Mouse (Mus musculus): ENCODE measurements around the gene Itpk1.

The Itpk1 gene

GRCm38 (mm10) chr12:102607808-102608517, 96.8 kb downstream of the Itpk1 start:
- in situ Hi-C loops (cut with MboI, MseI), result no loop called here

- in situ Hi-C loops (cut with MboI, MseI), result no loop called here
Measured at GRCm38 (mm10) chr12:102607066-102607465, 97.7 kb downstream of the Itpk1 start.

GRCm38 (mm10) chr12:102605607-102606006, 99.1 kb downstream of the Itpk1 start:
- in situ Hi-C loops (cut with MboI, MseI), result no loop called here

GRCm38 (mm10) chr12:102602255-102603041, 102.3 kb downstream of the Itpk1 start:
- in situ Hi-C loops (cut with MboI, MseI), result no loop called here

- in situ Hi-C loops (cut with MboI, MseI), result no loop called here
Measured at GRCm38 (mm10) chr12:102601847-102602246, 102.9 kb downstream of the Itpk1 start.

GRCm38 (mm10) chr12:102600345-102600744, 104.4 kb downstream of the Itpk1 start:
- in situ Hi-C loops (cut with MboI, MseI), result no loop called here

GRCm38 (mm10) chr12:102599801-102600200, 104.9 kb downstream of the Itpk1 start:
- in situ Hi-C loops (cut with MboI, MseI), result no loop called here

- in situ Hi-C loops (cut with MboI, MseI), result no loop called here
Measured at GRCm38 (mm10) chr12:102598535-102598934, 106.2 kb downstream of the Itpk1 start.

GRCm38 (mm10) chr12:102597466-102597865, 107.3 kb downstream of the Itpk1 start:
- in situ Hi-C loops (cut with MboI, MseI), result no loop called here

- in situ Hi-C loops (cut with MboI, MseI), result no loop called here
Measured at GRCm38 (mm10) chr12:102596410-102596809, 108.3 kb downstream of the Itpk1 start.

GRCm38 (mm10) chr12:102594627-102595026, 110.1 kb downstream of the Itpk1 start:
- in situ Hi-C loops (cut with MboI, MseI), result no loop called here

GRCm38 (mm10) chr12:102593699-102594098, 111.0 kb downstream of the Itpk1 start:
- in situ Hi-C loops (cut with MboI, MseI), result no loop called here

GRCm38 (mm10) chr12:102590711-102591360, 113.9 kb downstream of the Itpk1 start:
- in situ Hi-C loops (cut with MboI, MseI), result no loop called here

GRCm38 (mm10) chr12:102587106-102587505, 117.6 kb downstream of the Itpk1 start:
- in situ Hi-C loops (cut with MboI, MseI), result loop anchor here in 1 of 2 experiments (5.0 kb wide), 1 partner anchor 120 kb away; no protein-coding TSS in a partner anchor

GRCm38 (mm10) chr12:102586286-102586881, 118.3 kb downstream of the Itpk1 start:
- in situ Hi-C loops (cut with MboI, MseI), result loop anchor here in 1 of 2 experiments (5.0 kb wide), 1 partner anchor 121 kb away; no protein-coding TSS in a partner anchor

GRCm38 (mm10) chr12:102585390-102585789, 119.3 kb downstream of the Itpk1 start:
- in situ Hi-C loops (cut with MboI, MseI), result loop anchor here in 1 of 2 experiments (5.0 kb wide), 1 partner anchor 122 kb away; no protein-coding TSS in a partner anchor

GRCm38 (mm10) chr12:102582441-102582840, 122.3 kb downstream of the Itpk1 start:
- in situ Hi-C loops (cut with MboI, MseI), result no loop called here

- in situ Hi-C loops (cut with MboI, MseI), result no loop called here
Measured at GRCm38 (mm10) chr12:102581579-102582196, 123.0 kb downstream of the Itpk1 start.

GRCm38 (mm10) chr12:102579041-102579440, 125.7 kb downstream of the Itpk1 start:
- in situ Hi-C loops (cut with MboI, MseI), result loop anchor here (5.0 kb wide), 2 partner anchors 128 to 148 kb away; no protein-coding TSS in a partner anchor

GRCm38 (mm10) chr12:102576659-102577398, 127.9 kb downstream of the Itpk1 start:
- in situ Hi-C loops (cut with MboI, MseI), result loop anchor here (5.0 kb wide), 2 partner anchors 130 to 150 kb away; no protein-coding TSS in a partner anchor
